Mouse (Mus musculus): ENCODE results near the gene Dnmt3c. TPM values are rescaled to one million over a fixed set of nuclear protein-coding genes. Genes with fewer than 3 reads are reported as not detected.
"Not testable (repeated sequence)": the region's sequence is repeated elsewhere in the genome, so short reads cannot be mapped to it uniquely, and the experiment has no call there.

Dnmt3c gene
- total RNA-seq (2017) = not detected in 2 replicates

DNA sequence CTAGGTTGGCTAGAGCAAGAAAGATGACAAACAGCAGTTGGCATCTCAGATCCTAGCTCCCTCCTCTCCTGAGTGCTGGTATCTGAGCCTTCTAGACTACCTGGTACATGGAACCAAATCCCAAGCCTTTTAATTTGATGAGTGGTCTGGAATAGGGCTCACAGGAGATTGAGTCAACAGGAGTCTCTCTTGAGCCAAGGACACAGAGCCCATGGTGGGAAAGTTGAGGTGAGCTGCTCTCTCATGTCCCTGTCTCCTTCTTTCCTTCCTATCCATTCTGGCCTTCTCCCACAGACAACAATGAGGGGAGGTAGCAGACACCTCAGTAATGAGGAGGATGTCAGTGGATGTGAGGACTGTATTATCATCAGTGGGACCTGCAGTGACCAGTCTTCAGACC, at the start of gene Dnmt3c:
TSS of gene Dnmt3c (plus strand) at position 301 of the 400 bp plus-strand sequence.
- ATAC-seq (replicated peaks in 1 of 2; ENCODE audit: insufficient read depth in 1 of 2, low FRiP score in 2 of 2, low TSS enrichment in 1 of 2, low read depth in 1 of 2, poor library complexity in 2 of 2, severe bottlenecking in 2 of 2) = no peak

DNA sequence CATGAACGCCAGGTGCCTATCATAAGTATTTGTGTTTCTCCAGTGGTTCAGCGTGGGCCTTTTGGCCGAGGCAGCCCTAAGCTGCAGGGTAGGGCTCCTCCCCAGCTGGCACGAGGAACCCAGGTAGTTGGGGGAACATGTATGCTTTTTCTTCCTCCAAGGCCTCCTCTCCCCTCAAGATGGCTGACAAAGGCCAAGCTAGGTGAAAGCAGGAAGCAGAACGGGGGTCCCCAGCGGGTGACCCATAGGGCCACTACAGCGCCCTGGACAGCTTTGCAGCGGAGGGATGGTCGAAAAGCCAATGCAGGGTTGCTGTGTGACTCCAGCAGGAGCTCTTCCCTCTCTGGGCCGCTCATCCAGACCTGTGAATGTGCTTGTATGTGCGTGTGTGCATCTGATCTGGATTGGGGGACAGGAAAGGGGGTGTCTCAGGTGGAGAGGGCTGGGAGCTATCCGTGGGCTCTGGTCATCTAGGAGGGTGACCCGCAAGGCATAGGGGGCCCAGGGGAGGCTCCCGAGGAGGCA, 47.6 kb upstream of the Dnmt3c start:
- peak in 1 of 2 experiments; percentile 8; a peak in 1 of 4 replicates for ATAC-seq (replicated peaks in 1 of 2; ENCODE audit: insufficient read depth in 1 of 2, low FRiP score in 2 of 2, low TSS enrichment in 1 of 2, low read depth in 1 of 2, poor library complexity in 2 of 2, severe bottlenecking in 2 of 2)

DNA sequence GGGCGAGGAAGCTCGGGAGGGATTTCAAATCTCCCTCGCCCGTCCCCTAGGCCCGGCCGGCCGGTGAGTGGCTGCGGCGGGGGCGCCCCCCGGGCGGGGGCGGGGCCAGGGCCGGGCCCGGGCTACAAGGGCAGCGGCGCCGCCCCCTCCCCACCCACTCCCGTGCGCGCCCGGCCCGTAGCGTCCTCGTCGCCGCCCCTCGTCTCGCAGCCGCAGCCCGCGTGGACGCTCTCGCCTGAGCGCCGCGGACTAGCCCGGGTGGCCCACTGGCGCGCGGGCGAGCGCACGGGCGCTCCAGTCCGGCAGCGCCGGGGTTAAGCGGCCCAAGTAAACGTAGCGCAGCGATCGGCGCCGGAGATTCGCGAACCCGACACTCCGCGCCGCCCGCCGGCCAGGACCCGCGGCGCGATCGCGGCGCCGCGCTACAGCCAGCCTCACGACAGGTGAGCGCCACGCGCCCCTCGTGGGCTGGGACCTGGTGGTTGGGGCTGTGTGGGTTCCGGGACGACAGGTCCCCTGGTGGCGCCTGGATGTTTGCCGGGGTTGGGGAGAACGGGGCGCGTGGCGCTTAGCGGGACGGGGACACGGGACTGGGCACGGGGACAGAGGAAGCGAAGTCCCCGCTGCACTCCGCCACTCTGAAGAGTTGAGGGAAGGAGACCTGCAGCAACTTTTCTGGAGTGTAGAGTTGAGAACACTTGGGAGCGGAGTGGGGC, 47.0 kb upstream of the Dnmt3c start, which contains the start of gene Dnmt3b:
TSS of gene Dnmt3b (plus strand) at position 153 of the 716 bp plus-strand sequence.
- ATAC-seq (replicated peaks in 1 of 2; ENCODE audit: insufficient read depth in 1 of 2, low FRiP score in 2 of 2, low TSS enrichment in 1 of 2, low read depth in 1 of 2, poor library complexity in 2 of 2, severe bottlenecking in 2 of 2) = peak; percentile 30 to 52; a peak in 3 of 4 replicates

DNA sequence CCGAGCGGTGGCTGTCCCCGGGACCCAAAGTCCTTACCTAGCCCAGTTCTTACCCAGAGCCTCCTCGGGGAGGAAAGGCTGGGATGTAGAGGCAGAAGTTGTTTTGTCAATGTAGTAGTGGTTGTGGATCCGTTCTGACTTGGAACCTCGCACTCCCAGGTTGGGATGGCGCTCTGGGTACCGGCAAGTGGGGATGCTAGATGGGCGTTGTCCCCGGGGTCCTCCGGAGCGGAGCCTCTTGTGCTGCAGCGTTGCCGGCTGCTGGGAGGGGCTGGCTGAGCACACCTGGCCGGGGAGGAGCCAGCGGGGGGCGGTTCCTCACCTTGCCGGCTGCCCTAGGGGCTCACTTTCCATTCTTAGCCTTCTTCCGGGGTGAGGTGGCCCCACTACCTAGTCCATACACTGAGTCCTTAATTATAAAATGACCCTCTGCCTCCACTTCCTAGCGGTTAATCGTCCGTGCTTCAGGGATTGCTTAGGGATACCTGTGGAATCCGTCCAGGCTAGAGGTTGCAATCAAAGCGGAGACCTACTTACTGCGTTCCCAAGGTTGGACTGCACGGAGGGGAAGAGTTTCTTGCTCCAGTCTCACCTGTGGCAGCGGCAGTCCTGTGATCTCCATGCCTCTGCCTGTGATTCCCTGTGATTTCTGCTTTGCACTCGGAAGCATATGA, 46.3 kb upstream of the Dnmt3c start:
- ATAC-seq (replicated peaks in 1 of 2; ENCODE audit: insufficient read depth in 1 of 2, low FRiP score in 2 of 2, low TSS enrichment in 1 of 2, low read depth in 1 of 2, poor library complexity in 2 of 2, severe bottlenecking in 2 of 2) = peak in 1 of 2 experiments; percentile 10; a peak in 1 of 4 replicates

DNA sequence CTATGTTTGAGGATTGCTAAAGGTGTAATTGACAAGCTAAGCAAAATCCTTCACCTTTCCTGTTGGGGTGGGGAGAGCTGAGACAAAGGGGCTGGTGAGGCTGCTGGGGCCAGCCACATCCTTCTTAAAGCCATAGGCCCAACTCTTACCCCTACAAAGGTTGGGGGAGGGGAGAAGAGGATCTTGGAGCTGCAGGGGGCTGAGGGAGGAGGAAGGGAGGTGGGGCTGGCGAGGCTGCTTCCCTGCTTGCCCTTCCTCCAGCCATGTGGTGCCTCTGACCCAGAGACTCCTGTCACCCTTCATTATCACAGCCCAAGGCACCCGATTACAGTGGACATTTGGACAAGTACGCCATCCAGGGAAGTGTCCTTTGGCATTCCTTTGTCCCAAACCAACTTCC, 44.8 kb upstream of the Dnmt3c start:
- 0 out of 4 replicates have a peak, but pooled peaks of 1 of the 2 experiments have one; percentile 4 for ATAC-seq (replicated peaks in 1 of 2; ENCODE audit: insufficient read depth in 1 of 2, low FRiP score in 2 of 2, low TSS enrichment in 1 of 2, low read depth in 1 of 2, poor library complexity in 2 of 2, severe bottlenecking in 2 of 2)

DNA sequence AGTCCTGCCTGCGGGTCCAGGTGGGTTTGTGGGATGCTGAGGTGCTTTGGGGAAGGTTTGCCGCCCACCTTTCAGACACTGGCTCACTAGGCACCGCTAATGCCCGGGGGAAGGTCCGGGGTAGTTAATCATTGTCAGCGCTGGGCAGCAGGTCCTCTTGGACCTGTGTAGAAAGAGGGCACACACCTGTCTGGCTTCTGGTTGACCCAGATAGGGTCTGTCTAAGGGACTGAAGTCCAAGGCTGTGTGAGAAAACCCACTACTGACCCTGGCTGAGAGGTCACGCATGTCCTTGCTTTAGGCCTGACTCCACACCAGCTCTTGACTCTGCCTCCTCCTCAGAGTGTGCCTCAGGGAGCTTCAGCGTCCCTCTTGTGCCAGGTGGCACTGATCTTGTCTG, 38.8 kb upstream of the Dnmt3c start:
- ATAC-seq (replicated peaks in 1 of 2; ENCODE audit: insufficient read depth in 1 of 2, low FRiP score in 2 of 2, low TSS enrichment in 1 of 2, low read depth in 1 of 2, poor library complexity in 2 of 2, severe bottlenecking in 2 of 2) = not testable (repeated sequence)

DNA sequence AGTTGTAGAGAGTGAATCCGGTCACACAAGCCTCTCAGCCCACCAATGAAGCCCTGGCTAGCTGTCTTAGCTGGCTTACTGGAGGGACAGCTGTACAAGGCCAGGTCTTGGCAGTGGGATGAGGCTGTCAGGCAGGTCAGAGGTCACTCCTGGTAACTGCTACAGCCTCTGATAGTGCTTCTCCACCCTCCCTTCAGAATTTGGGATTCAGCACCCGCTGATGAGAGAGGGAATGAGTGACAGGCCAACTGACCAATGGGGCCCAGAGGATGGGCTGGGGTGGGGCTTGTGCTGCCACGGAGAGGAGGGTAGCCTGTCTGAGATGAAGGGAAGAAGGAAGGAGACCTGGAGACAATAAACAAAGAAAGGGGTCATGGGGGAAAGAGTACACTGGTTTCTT, 35.8 kb upstream of the Dnmt3c start:
- ATAC-seq (replicated peaks in 1 of 2; ENCODE audit: insufficient read depth in 1 of 2, low FRiP score in 2 of 2, low TSS enrichment in 1 of 2, low read depth in 1 of 2, poor library complexity in 2 of 2, severe bottlenecking in 2 of 2) = no peak

DNA sequence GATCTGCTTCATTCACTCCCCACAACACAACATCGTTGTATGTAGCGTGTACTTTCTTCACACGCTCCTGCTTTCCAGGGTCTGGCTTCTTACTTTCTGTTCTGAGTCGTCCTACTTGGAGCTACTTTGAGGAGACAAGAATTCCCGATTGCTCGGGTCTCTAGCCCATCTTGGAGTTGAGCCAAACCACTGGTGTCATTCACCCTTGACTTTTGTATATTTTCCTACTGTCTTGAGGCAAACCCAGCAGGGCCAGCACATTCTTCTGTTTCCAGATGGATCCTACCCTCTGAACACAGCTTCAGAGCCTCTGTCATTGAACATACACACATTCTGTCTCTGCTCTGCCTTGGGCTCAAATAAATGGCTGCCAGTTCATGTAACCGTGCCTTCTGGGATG, 31.1 kb upstream of the Dnmt3c start:
- no peak for ATAC-seq (replicated peaks in 1 of 2; ENCODE audit: insufficient read depth in 1 of 2, low FRiP score in 2 of 2, low TSS enrichment in 1 of 2, low read depth in 1 of 2, poor library complexity in 2 of 2, severe bottlenecking in 2 of 2)

DNA sequence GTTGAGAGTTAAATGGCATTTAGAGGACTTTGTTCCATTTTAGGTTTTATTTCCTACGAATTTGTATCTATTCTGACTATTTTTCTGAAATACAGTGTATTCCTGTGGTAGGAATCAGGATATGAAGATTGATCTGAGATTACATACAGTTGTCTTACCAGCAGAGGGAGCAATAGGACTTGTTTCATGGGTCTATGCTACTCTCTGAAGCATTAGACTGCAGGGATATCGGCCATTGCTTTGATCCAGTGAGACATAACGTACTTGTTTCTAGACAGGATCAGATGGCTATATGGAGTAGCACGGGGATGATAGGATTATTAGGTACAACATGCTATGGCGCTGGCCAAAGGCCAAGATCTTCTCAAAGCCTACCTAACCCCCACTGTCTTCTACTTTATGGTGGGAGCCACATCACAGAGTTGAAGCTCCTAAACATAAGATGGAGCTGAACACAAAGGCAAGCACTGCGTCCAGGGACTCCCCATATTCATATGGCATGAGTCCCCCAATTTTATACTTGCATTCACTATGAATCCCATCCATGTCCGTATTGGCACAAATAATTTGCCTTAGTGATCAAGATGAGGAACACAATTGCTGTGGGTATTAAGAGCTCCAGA, 27.6 kb upstream of the Dnmt3c start:
- peak; percentile 58 to 76; a peak in 1 of 4 replicates for ATAC-seq (replicated peaks in 1 of 2; ENCODE audit: insufficient read depth in 1 of 2, low FRiP score in 2 of 2, low TSS enrichment in 1 of 2, low read depth in 1 of 2, poor library complexity in 2 of 2, severe bottlenecking in 2 of 2)

DNA sequence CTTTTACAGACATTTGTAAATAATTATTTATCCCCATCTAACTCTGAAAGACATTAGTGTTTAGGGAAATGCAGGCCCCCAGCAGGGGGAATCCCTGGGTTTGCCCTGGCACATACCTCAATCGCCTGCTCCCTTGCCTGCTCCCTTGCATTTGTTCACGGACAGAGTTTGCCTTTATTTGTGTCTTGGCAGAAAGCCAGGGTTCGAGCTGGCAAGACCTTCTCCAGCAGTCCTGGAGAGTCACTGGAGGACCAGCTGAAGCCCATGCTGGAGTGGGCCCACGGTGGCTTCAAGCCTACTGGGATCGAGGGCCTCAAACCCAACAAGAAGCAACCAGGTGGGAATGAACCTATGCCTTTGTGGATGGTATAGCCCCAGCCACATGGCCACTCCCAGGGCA, 26.3 kb upstream of the Dnmt3c start:
- no peak for ATAC-seq (replicated peaks in 1 of 2; ENCODE audit: insufficient read depth in 1 of 2, low FRiP score in 2 of 2, low TSS enrichment in 1 of 2, low read depth in 1 of 2, poor library complexity in 2 of 2, severe bottlenecking in 2 of 2)

DNA sequence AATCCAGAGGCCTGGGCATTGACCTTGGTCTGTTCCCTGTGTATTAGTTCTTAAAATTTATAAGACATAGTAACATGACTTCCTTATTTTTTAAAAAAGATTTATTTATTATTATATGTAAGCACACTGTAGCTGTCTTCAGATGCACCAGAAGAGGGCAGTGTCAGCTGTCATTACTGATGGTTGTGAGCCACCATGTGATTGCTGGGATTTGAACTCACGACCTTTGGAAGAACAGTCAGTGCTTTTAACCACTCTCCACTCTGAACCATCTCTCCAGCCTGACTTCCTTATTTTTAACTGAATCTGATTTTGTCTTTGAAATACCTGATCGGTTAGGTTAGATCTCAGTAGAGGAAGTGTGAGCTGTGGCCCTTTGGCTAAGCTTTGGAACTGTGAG, 23.8 kb upstream of the Dnmt3c start:
- no peak for ATAC-seq (replicated peaks in 1 of 2; ENCODE audit: insufficient read depth in 1 of 2, low FRiP score in 2 of 2, low TSS enrichment in 1 of 2, low read depth in 1 of 2, poor library complexity in 2 of 2, severe bottlenecking in 2 of 2)

DNA sequence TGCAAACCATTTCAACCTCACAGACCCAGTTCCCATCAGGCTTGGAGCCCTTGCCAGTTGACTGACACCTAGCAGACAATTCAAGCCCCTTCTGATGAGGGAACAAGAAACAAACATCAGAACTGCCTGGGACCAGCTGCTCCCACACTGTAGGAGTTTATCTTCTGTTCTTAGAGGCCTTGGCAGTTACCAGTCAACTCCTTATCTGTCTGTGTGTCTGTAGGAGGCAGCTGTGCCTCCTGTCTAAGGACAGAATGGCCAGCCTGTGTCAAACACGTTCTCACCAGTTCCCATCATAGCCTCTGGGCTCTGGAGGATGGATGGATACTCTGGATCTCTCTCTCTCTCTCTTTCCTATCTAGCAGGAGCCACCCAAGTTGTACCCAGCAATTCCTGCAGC, 21.1 kb upstream of the Dnmt3c start:
- not testable (repeated sequence) for ATAC-seq (replicated peaks in 1 of 2; ENCODE audit: insufficient read depth in 1 of 2, low FRiP score in 2 of 2, low TSS enrichment in 1 of 2, low read depth in 1 of 2, poor library complexity in 2 of 2, severe bottlenecking in 2 of 2)

DNA sequence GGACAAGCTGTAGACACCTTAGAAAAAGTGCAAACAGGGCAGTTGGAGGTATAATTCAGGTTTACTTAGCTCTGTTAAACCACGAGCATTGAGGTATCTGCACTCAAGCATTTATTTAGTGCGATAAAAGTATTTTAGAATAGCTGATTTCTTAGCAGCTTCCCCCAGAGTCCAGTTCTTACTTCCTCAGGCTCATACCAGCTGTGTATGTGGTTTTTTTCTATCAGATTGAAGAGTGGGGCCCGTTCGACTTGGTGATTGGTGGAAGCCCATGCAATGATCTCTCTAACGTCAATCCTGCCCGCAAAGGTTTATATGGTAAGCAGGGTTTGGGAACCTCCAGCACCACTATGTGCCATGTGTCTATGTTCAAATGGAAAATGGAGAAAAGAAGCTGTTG, 19.5 kb upstream of the Dnmt3c start:
- ATAC-seq (replicated peaks in 1 of 2; ENCODE audit: insufficient read depth in 1 of 2, low FRiP score in 2 of 2, low TSS enrichment in 1 of 2, low read depth in 1 of 2, poor library complexity in 2 of 2, severe bottlenecking in 2 of 2) = no peak

DNA sequence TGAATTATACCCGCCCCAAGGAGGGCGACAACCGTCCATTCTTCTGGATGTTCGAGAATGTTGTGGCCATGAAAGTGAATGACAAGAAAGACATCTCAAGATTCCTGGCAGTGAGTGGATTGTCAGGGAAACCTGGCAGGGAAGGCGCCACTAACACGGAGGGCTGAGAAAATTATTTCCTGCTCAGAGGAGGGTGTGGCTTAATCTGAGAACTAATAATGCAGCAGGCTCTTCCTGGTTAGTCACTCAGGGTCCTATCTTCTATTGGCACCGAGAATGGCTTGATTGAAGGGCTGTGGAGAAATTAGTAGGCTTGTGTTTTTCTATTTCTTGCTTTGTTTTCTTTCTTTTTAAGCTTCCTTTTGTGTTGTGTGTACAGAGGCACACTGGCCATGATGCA, 18.9 kb upstream of the Dnmt3c start:
- no peak for ATAC-seq (replicated peaks in 1 of 2; ENCODE audit: insufficient read depth in 1 of 2, low FRiP score in 2 of 2, low TSS enrichment in 1 of 2, low read depth in 1 of 2, poor library complexity in 2 of 2, severe bottlenecking in 2 of 2)

DNA sequence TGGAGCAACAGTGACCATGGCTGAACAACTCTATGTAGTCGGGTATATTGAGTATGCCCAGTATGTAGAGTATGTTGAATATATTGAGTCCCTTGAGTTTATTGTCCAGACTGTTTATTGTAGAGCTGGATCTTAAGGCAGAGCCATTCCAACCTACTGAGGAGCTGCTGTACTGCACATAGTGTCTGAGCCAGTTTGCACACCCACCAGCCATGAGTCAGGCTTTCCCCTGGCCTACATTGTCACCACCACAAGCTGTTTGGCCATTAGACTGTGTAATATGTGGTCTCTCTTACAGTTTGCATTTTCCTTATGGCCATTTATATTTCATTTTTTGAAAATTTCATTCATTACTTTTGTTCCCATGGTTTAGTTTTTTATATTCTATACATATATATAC, 16.5 kb upstream of the Dnmt3c start:
- ATAC-seq (replicated peaks in 1 of 2; ENCODE audit: insufficient read depth in 1 of 2, low FRiP score in 2 of 2, low TSS enrichment in 1 of 2, low read depth in 1 of 2, poor library complexity in 2 of 2, severe bottlenecking in 2 of 2) = no peak

DNA sequence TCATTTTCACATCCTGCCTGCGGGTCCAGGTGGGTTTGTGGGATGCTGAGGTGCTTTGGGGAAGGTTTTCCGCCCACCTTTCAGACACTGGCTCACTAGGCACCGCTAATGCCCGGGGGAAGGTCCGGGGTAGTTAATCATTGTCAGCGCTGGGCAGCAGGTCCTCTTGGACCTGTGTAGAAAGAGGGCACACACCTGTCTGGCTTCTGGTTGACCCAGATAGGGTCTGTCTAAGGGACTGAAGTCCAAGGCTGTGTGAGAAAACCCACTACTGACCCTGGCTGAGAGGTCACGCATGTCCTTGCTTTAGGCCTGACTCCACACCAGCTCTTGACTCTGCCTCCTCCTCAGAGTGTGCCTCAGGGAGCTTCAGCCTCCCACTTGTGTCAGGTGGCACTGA, 3.0 kb upstream of the Dnmt3c start:
- not testable (repeated sequence) for ATAC-seq (replicated peaks in 1 of 2; ENCODE audit: insufficient read depth in 1 of 2, low FRiP score in 2 of 2, low TSS enrichment in 1 of 2, low read depth in 1 of 2, poor library complexity in 2 of 2, severe bottlenecking in 2 of 2)

DNA sequence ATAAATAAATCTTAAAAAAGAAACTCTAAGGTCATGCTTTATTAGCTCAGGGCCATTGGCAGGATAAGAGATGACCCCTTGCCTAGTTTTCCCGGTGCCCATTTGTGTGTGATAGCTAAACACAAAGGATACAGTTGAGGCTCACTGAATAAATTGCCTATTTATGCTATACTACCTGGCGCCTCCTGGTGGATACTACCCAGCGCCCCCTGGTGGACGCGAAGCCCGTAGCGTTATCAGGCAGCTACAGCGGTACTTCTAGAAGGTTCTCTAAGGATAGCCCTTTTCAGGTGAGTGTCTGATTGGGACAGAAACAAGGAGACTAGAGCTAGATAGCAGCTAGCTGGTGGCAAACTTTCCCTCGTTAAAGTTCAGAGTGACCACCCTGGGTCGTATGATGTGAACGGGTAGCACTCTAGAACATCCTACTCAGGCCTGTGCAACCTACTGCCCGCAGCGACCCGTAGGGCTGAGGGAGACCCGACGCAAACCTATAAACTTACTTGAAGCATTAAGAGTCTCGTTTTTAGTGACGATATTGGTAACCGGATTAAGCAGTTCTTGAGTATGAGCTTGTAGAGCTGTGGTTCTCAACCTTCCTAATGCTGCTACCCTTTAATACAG, 1.9 kb upstream of the Dnmt3c start:
- peak; percentile 56 to 80; a peak in 3 of 4 replicates for ATAC-seq (replicated peaks in 1 of 2; ENCODE audit: insufficient read depth in 1 of 2, low FRiP score in 2 of 2, low TSS enrichment in 1 of 2, low read depth in 1 of 2, poor library complexity in 2 of 2, severe bottlenecking in 2 of 2)

DNA sequence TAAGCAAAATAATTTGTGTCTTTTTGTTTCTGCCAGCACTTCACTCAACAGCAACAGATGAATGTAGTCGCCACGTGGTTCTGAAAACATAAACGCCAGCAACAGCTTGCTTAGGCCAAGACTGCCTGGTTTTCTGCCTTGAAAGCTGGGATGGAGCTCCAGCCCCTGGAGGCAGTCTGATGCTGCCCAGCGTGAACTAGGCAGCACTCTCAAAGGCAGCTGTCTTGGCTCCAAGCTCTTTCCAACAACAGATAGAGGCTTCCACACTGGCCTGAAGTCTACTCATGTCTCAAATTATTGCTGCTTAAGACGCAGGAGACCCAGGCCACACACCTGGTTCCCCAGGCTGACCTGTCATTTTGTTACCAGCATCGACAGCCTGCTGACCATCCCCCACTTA, 6.9 kb downstream of the Dnmt3c start:
- ATAC-seq (replicated peaks in 1 of 2; ENCODE audit: insufficient read depth in 1 of 2, low FRiP score in 2 of 2, low TSS enrichment in 1 of 2, low read depth in 1 of 2, poor library complexity in 2 of 2, severe bottlenecking in 2 of 2) = no peak
